Mouse (Mus musculus): ENCODE measurements around the gene Srsf2. TPM values are rescaled to one million over a fixed set of nuclear protein-coding genes. Genes with fewer than 3 reads are reported as not detected.
"Not testable (repeated sequence)": the region's sequence is repeated elsewhere in the genome, so short reads cannot be mapped to it uniquely, and the experiment has no call there.

The Srsf2 gene
- polyA plus RNA-seq (2012; rRNA removed), result 448 and 676 TPM in 2 replicates

- Histone ChIP-seq H3K4me1 (ENCODE audit: control insufficient read depth, insufficient read depth, low read length) (peaks cover 7% of the 10 kb centered on the region), H3K4me3 (replicated peaks; ENCODE audit: extremely low read depth, low read depth, low read length) (peak within 1 kb of the TSS; percentile 86)
- under 1% methylated on average over 73 of the region's 74 CpGs for WGBS
- TF ChIP-seq CTCF (IDR thresholded peaks at IDR 0.05; ENCODE audit: insufficient read depth, low read length) (no peak), POLR2A (IDR thresholded peaks at IDR 0.05; ENCODE audit: borderline replicate concordance, extremely low read depth, low read depth, low read length) (peak; percentile 99)
- peak; percentile 97 for DNase-seq
Observed at GRCm38 (mm10) chr11:116852891-116853511, at the start of gene Srsf2. TSS of gene Srsf2 (minus strand) at chr11:116853094.

- H3K4me1 ChIP-seq (ENCODE audit: control insufficient read depth, insufficient read depth, low read length); H3K4me3 ChIP-seq (replicated peaks; ENCODE audit: extremely low read depth, low read depth, low read length); DNase-seq: not testable (repeated sequence)
- WGBS, result 85% methylated on average over 10 of the region's 10 CpGs
Observed at GRCm38 (mm10) chr11:116902588-116902987, 49.7 kb upstream of the Srsf2 start.

GRCm38 (mm10) chr11:116899247-116899646 lies 46.4 kb upstream of the Srsf2 start:
- no peaks in the 10 kb centered on the region for H3K4me1 ChIP-seq (ENCODE audit: control insufficient read depth, insufficient read depth, low read length)
- no peak for TF ChIP-seq POLR2A (IDR thresholded peaks at IDR 0.05; ENCODE audit: borderline replicate concordance, extremely low read depth, low read depth, low read length)
- no peak for TF ChIP-seq CTCF (IDR thresholded peaks at IDR 0.05; ENCODE audit: insufficient read depth, low read length)
- no peak overlapping the region for H3K4me3 ChIP-seq (replicated peaks; ENCODE audit: extremely low read depth, low read depth, low read length)
- no peak for DNase-seq
- 88% methylated on average over 12 of the region's 12 CpGs for WGBS

- DNase-seq, result no peak
- no peak for TF ChIP-seq POLR2A (IDR thresholded peaks at IDR 0.05; ENCODE audit: borderline replicate concordance, extremely low read depth, low read depth, low read length)
- no peaks in the 10 kb centered on the region for H3K4me1 ChIP-seq (ENCODE audit: control insufficient read depth, insufficient read depth, low read length)
Observed at GRCm38 (mm10) chr11:116895402-116895801, 42.5 kb upstream of the Srsf2 start.

GRCm38 (mm10) chr11:116893532-116894442 lies 40.9 kb upstream of the Srsf2 start:
- H3K4me3 ChIP-seq (replicated peaks; ENCODE audit: extremely low read depth, low read depth, low read length), result no peak overlapping the region
- DNase-seq, result no peak
- WGBS, result 48% methylated on average over 19 of the region's 19 CpGs
- no peak for TF ChIP-seq CTCF (IDR thresholded peaks at IDR 0.05; ENCODE audit: insufficient read depth, low read length)
- no peak for TF ChIP-seq POLR2A (IDR thresholded peaks at IDR 0.05; ENCODE audit: borderline replicate concordance, extremely low read depth, low read depth, low read length)
- no peaks in the 10 kb centered on the region for H3K4me1 ChIP-seq (ENCODE audit: control insufficient read depth, insufficient read depth, low read length)

More at GRCm38 (mm10) chr11:116895402-116895801, 42.5 kb upstream of the Srsf2 start:
- 72% methylated on average over 3 of the region's 3 CpGs for WGBS
- no peak overlapping the region for H3K4me3 ChIP-seq (replicated peaks; ENCODE audit: extremely low read depth, low read depth, low read length)

GRCm38 (mm10) chr11:116887136-116887535 lies 34.2 kb upstream of the Srsf2 start:
- DNase-seq, result no peak
- 66% methylated on average over 5 of the region's 5 CpGs for WGBS
- TF ChIP-seq POLR2A (IDR thresholded peaks at IDR 0.05; ENCODE audit: borderline replicate concordance, extremely low read depth, low read depth, low read length), result no peak
- TF ChIP-seq CTCF (IDR thresholded peaks at IDR 0.05; ENCODE audit: insufficient read depth, low read length), result no peak

GRCm38 (mm10) chr11:116885275-116886151 lies 32.6 kb upstream of the Srsf2 start:
- 5% methylated on average over 26 of the region's 28 CpGs for WGBS
- Histone ChIP-seq H3K4me1 (ENCODE audit: control insufficient read depth, insufficient read depth, low read length) (no peaks in the 10 kb centered on the region), H3K4me3 (replicated peaks; ENCODE audit: extremely low read depth, low read depth, low read length) (peak overlapping the region; percentile 58)
- TF ChIP-seq POLR2A (IDR thresholded peaks at IDR 0.05; ENCODE audit: borderline replicate concordance, extremely low read depth, low read depth, low read length), result no peak
- TF ChIP-seq CTCF (IDR thresholded peaks at IDR 0.05; ENCODE audit: insufficient read depth, low read length), result peak; percentile 90
- DNase-seq, result peak; percentile 72

More at GRCm38 (mm10) chr11:116887136-116887535, 34.2 kb upstream of the Srsf2 start:
- no peaks in the 10 kb centered on the region for H3K4me1 ChIP-seq (ENCODE audit: control insufficient read depth, insufficient read depth, low read length)
- H3K4me3 ChIP-seq (replicated peaks; ENCODE audit: extremely low read depth, low read depth, low read length), result no peak overlapping the region

GRCm38 (mm10) chr11:116884061-116884460 lies 31.2 kb upstream of the Srsf2 start:
- no peak for DNase-seq
- TF ChIP-seq CTCF (IDR thresholded peaks at IDR 0.05; ENCODE audit: insufficient read depth, low read length) (no peak), POLR2A (IDR thresholded peaks at IDR 0.05; ENCODE audit: borderline replicate concordance, extremely low read depth, low read depth, low read length) (no peak)
- H3K4me1 ChIP-seq (ENCODE audit: control insufficient read depth, insufficient read depth, low read length), result no peaks in the 10 kb centered on the region
- WGBS, result 81% methylated on average over 6 of the region's 6 CpGs
- no peak overlapping the region for H3K4me3 ChIP-seq (replicated peaks; ENCODE audit: extremely low read depth, low read depth, low read length)

GRCm38 (mm10) chr11:116882446-116882845 lies 29.6 kb upstream of the Srsf2 start:
- no peak for TF ChIP-seq POLR2A (IDR thresholded peaks at IDR 0.05; ENCODE audit: borderline replicate concordance, extremely low read depth, low read depth, low read length)
- TF ChIP-seq CTCF (IDR thresholded peaks at IDR 0.05; ENCODE audit: insufficient read depth, low read length), result no peak
- DNase-seq, result no peak
- WGBS, result 74% methylated on average over 10 of the region's 10 CpGs
- H3K4me1 ChIP-seq (ENCODE audit: control insufficient read depth, insufficient read depth, low read length), result no peaks in the 10 kb centered on the region
- no peak overlapping the region for H3K4me3 ChIP-seq (replicated peaks; ENCODE audit: extremely low read depth, low read depth, low read length)

Measured in lung, adult 2 months (tissue).